In genomic region chr13:41256126-41256525, GRCm38 (mm10) we compare ENCODE assay signal across 24 mouse cellular contexts. TPM values are rescaled to one million over a fixed set of nuclear protein-coding genes. Genes with fewer than 3 reads are reported as not detected.
"Had no signal": no experiment of that assay in that cellular context is flagged by ENCODE, and none has a peak within 500 bp of the region (broad histone marks: within the 10 kb centered on the region; RNA-seq: fewer than 3 reads in every experiment).

No protein-coding gene starts in this region.

- H3K9ac ChIP-seq: neural tube, embryonic 12.5 days; neural tube, embryonic 13.5 days; stomach, embryonic 15.5 days had no signal

- H3K9me3 ChIP-seq: neural tube, embryonic 12.5 days; neural tube, embryonic 13.5 days; stomach, embryonic 15.5 days had no signal

- H3K4me1 ChIP-seq: stomach, embryonic 15.5 days had no signal

- H3K27me3 ChIP-seq: neural tube, embryonic 12.5 days; neural tube, embryonic 13.5 days; stomach, embryonic 15.5 days had no signal

- DNase-seq: right cerebral cortex, adult 18-20 months; right cerebral cortex, postnatal 14 days; right cerebral cortex, postnatal 25 days; right cerebral cortex, postnatal 4 days; spleen, adult 18-20 months; thymus, adult 18-20 months; thymus, adult 2 months; thymus, postnatal 14 days; thymus, postnatal 25 days; thymus, postnatal 36 days; thymus, postnatal 4 days had no signal

- H3K27ac ChIP-seq: neural tube, embryonic 12.5 days; neural tube, embryonic 13.5 days; stomach, embryonic 15.5 days; stomach, postnatal 0 days had no signal

- H3K4me3 ChIP-seq: neural tube, embryonic 12.5 days; neural tube, embryonic 13.5 days; stomach, embryonic 15.5 days had no signal

- H3K36me3 ChIP-seq: neural tube, embryonic 12.5 days; neural tube, embryonic 13.5 days; stomach, embryonic 15.5 days had no signal

- H3K4me2 ChIP-seq: neural tube, embryonic 12.5 days; neural tube, embryonic 13.5 days; stomach, embryonic 15.5 days had no signal

RNA-seq across cellular contexts. Expression of gene Gm17364, which starts 17.7 kb away (rescaled TPM):
- polyA plus RNA-seq: neural tube, embryonic 11.5 days; neural tube, embryonic 12.5 days; neural tube, embryonic 13.5 days; neural tube, embryonic 14.5 days; small intestine, adult 2 months; spleen, adult 2 months; stomach, embryonic 14.5 days; stomach, embryonic 15.5 days; stomach, embryonic 16.5 days; stomach, postnatal 0 days; testis, adult 2 months; thymus, adult 2 months; thymus, postnatal 0 days; urinary bladder, adult 2 months had no signal
